Mouse (Mus musculus) embryonic fibroblast, embryonic 13.5 days (primary cell): ENCODE measurements around the gene Olfr659. TPM values are rescaled to one million over a fixed set of nuclear protein-coding genes. Genes with fewer than 3 reads are reported as not detected.

Source experiments
- H3K27ac ChIP-seq: 2 replicates; pipeline ENCODE4 v1.5.1; 2012; ENCODE audit warnings: low read length, control low read depth, inconsistent platforms; ENCODE audit not compliant: insufficient read depth
- H3K4me1 ChIP-seq: 2 replicates; pipeline ENCODE4 v1.6.1; 2011; ENCODE audit warnings: low read length; ENCODE audit not compliant: control insufficient read depth, insufficient read depth
- H3K4me3 ChIP-seq: 2 replicates; pipeline ENCODE4 v1.5.1; 2011; ENCODE audit warnings: mild to moderate bottlenecking, control low read depth, low read length; ENCODE audit not compliant: insufficient read depth
- CTCF ChIP-seq: IDR thresholded peaks from 2 replicates; pipeline ENCODE4 v1.5.1; 2011; ENCODE audit warnings: mild to moderate bottlenecking, control low read depth, low read length, moderate library complexity, borderline replicate concordance; ENCODE audit not compliant: insufficient read depth
- POLR2A ChIP-seq: IDR thresholded peaks from 2 replicates; pipeline ENCODE4 v1.6.1; 2011; ENCODE audit warnings: low read depth, mild to moderate bottlenecking, control low read depth, low read length, moderate library complexity
- polyA plus RNA-seq: library from polyadenylated mRNA; stranded (reverse); fragments of >200 nt; gene quantifications from 2 replicates; pipeline ENCODE4 v1.2.4, GENCODE M21; 2011; ENCODE audit warnings: low read depth; ENCODE audit not compliant: missing spikeins, insufficient read length

Olfr659 gene
- polyA plus RNA-seq = not detected in 2 replicates

DNA sequence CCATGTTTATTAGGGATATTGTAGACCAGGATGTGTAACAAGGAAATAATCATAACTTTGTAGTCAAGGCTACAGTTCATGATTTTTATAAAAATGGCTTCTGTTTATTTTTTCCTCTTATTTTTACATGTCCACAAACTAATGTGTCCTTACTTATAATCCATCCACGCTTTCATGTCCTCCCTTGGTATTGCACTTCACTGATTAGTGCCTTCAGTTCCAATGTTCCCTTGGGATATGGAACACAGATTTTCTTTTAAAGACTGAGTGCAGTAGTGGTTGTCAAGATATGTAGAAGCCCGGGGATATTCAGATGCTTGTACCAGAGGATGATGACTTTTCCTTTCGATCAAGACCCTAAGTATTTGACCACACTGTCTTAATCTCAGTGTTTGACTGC, at the start of gene Olfr659:
Gene Olfr659, plus strand, starts transcription at position 301 of the 400 bp plus-strand sequence.
- no peak for TF ChIP-seq POLR2A
- no peak for TF ChIP-seq CTCF
- Histone ChIP-seq H3K4me3 (no peak within 1 kb of the TSS), H3K27ac (no peak within 1 kb of the TSS), H3K4me1 (no peaks in the 10 kb centered on the region)

DNA sequence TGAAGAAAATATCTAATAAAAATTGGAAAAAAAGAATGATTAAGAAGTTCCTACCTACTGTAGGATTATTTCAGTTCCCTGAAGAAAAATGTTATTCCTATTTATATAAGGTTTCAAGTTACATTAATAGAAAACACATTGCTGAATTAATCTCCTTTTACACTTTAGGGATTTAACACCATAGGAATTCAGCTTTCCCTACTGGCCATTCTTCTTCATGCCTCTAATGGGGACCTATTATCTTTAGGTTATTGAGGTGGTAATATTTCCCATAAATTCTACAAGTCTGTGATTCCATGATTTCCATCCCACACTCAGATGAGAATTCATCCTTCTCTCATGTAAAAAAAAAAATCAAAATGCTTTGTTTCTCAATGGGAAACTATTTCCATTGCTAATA, 42.1 kb upstream of the Olfr659 start, which contains the start of gene Olfr657:
Gene Olfr657, plus strand, starts transcription at position 301 of the 400 bp plus-strand sequence.
- no peaks in the 10 kb centered on the region for H3K4me1 ChIP-seq
- no peak for TF ChIP-seq POLR2A
- no peak for TF ChIP-seq CTCF
- no peak within 1 kb of the TSS for H3K4me3 ChIP-seq
- H3K27ac ChIP-seq = no peak within 1 kb of the TSS

DNA sequence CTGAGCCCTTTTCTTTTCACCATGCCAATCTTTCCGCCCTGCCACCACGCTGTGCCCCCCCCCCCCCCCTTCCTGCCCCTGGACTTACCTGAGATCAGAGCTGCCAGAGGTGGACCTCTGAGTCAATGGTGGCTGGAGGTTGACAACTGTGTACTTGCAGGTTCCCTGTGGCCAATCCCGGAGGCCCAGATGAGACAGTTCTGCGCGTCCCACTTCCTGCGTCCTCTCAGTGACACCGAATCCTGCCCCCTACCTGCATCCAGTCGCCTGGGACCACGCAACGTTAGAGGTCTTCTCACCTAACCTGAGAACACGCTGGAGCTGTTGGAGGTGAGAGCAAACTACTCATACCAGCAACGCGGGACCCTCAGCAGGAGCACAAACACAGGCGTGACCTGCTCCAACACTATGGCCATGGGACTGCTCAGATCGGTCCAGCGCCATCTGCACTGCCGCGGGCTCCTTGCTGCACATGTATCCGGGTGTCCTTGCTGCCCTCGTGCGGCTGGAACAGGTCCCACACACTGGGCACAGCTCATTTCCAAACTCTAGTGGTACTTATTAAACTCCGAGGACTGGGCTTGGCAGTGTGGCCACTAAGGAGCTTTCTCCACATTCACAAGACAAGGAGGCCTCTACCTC, 19.6 kb upstream of the Olfr659 start, which contains the start of gene Olfr658:
Gene Olfr658, minus strand, starts transcription at position 465 of the 642 bp plus-strand sequence.
- Histone ChIP-seq H3K4me1 (no peaks in the 10 kb centered on the region), H3K27ac (no peak within 1 kb of the TSS), H3K4me3 (no peak within 1 kb of the TSS)
- TF ChIP-seq CTCF = peak; percentile 57; the same call in 1 of the 2 replicates
- no peak for TF ChIP-seq POLR2A

DNA sequence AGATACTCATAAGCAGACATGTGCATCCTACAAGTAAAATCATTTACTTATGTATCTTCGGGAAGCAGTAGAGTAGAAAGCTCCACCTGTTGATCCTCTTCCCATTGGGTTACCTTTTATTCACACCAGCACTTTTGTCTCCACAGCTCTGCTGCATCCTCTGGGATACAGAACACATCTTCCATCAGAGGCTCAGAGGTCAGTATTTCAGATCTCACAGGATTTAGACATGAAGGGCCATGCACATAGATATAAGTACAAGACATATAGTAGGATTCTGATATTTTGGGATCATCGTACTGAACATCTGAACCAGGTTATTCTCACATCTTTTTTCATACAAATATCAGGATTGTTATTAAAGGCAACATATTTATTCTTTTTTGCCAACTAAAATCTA, 19.6 kb downstream of the Olfr659 start, which contains the start of gene Olfr661:
Gene Olfr661, plus strand, starts transcription at position 301 of the 400 bp plus-strand sequence.
- H3K4me1 ChIP-seq = no peaks in the 10 kb centered on the region
- TF ChIP-seq CTCF (no peak), POLR2A (no peak)
- H3K4me3 ChIP-seq = no peak within 1 kb of the TSS
- H3K27ac ChIP-seq = no peak within 1 kb of the TSS

Other genes with a start within 250 kb of the Olfr659 start
- gene Trim30a, start 201.6 kb upstream of the Olfr659 start, polyA plus RNA-seq = 7.6 and 10.4 TPM in 2 replicates
- 7.3 and 8.6 TPM in 2 replicates for gene Trim30d, start 158.9 kb upstream of the Olfr659 start, polyA plus RNA-seq
- not detected in 2 replicates for gene Olfr651, start 116.6 kb upstream of the Olfr659 start, polyA plus RNA-seq
- gene Olfr652, start 105.9 kb upstream of the Olfr659 start, polyA plus RNA-seq = not detected in 2 replicates
- gene Olfr653, start 89.4 kb upstream of the Olfr659 start, polyA plus RNA-seq = not detected in 2 replicates
- not detected in 2 replicates for gene Olfr654, start 79.7 kb upstream of the Olfr659 start, polyA plus RNA-seq
- not detected in 2 replicates for gene Olfr655, start 65.0 kb upstream of the Olfr659 start, polyA plus RNA-seq
- not detected in 2 replicates for gene Olfr656, start 52.8 kb upstream of the Olfr659 start, polyA plus RNA-seq
- gene Olfr657, start 42.0 kb upstream of the Olfr659 start, polyA plus RNA-seq = not detected in 2 replicates
- gene Olfr658, start 19.4 kb upstream of the Olfr659 start, polyA plus RNA-seq = not detected in 2 replicates
- not detected in 2 replicates for gene Olfr661, start 19.7 kb downstream of the Olfr659 start, polyA plus RNA-seq
- gene Usp17le, start 110.7 kb downstream of the Olfr659 start, polyA plus RNA-seq = not detected in 2 replicates
- not detected in 2 replicates for gene Usp17lb, start 175.8 kb downstream of the Olfr659 start, polyA plus RNA-seq
- not detected in 2 replicates for gene Usp17la, start 190.3 kb downstream of the Olfr659 start, polyA plus RNA-seq
- not detected in 2 replicates for gene Olfr665, start 211.3 kb downstream of the Olfr659 start, polyA plus RNA-seq
- gene Olfr666, start 229.2 kb downstream of the Olfr659 start, polyA plus RNA-seq = not detected in 2 replicates